Mouse (Mus musculus) splenic B cell, adult 2 months (primary cell): ENCODE results near the gene Nudcd3.
A peak's percentile ranks its signal among the peaks of the same experiment; 100 is the strongest.

ENCODE experiments used
- DNase-seq: peaks from one replicate; pipeline ENCODE4 v3.0.0-alpha.2; 2011; ENCODE audit warnings: low read depth, low spot score
- H3K27me3 ChIP-seq: 2 replicates; pipeline ENCODE4 v1.6.1; 2012; ENCODE audit warnings: mild to moderate bottlenecking, low read length, moderate library complexity, mixed read lengths; ENCODE audit not compliant: control insufficient read depth, poor library complexity, insufficient read depth, severe bottlenecking
- H3K36me3 ChIP-seq: 2 replicates; pipeline ENCODE4 v1.6.1; 2012; ENCODE audit warnings: mild to moderate bottlenecking, low read length, moderate library complexity, mixed read lengths; ENCODE audit not compliant: control insufficient read depth, poor library complexity, insufficient read depth, severe bottlenecking

Gene Nudcd3

GRCm38 (mm10) chr11:6200087-6200569 is at the start of gene Nudcd3:
TSS of gene Nudcd3 (minus strand) at chr11:6200415.
- H3K36me3 ChIP-seq: no peaks in the 10 kb centered on the region
- peak; percentile 91 for DNase-seq

GRCm38 (mm10) chr11:6244707-6245106 is 44.5 kb upstream of the Nudcd3 start:
- Histone ChIP-seq H3K27me3 (no peaks in the 10 kb centered on the region; the same call in 1 of the 2 replicates), H3K36me3 (no peaks in the 10 kb centered on the region)
- no peak for DNase-seq

More at GRCm38 (mm10) chr11:6200087-6200569, at the start of gene Nudcd3:
- H3K27me3 ChIP-seq: no peaks in the 10 kb centered on the region

GRCm38 (mm10) chr11:6233025-6233424 is 32.8 kb upstream of the Nudcd3 start:
- DNase-seq: no peak
- H3K36me3 ChIP-seq: no peaks in the 10 kb centered on the region
- H3K27me3 ChIP-seq: no peaks in the 10 kb centered on the region

GRCm38 (mm10) chr11:6230012-6230411 is 29.8 kb upstream of the Nudcd3 start, which contains the start of gene Npc1l1:
TSS of gene Npc1l1 (minus strand) at chr11:6230143.
- Histone ChIP-seq H3K36me3 (no peaks in the 10 kb centered on the region), H3K27me3 (no peaks in the 10 kb centered on the region)
- DNase-seq: no peak

- no peaks in the 10 kb centered on the region for H3K27me3 ChIP-seq
- H3K36me3 ChIP-seq: no peaks in the 10 kb centered on the region
- no peak for DNase-seq
These were observed 24.5 kb upstream of the Nudcd3 start for GRCm38 (mm10) chr11:6224541-6225229.

- Histone ChIP-seq H3K36me3 (no peaks in the 10 kb centered on the region), H3K27me3 (no peaks in the 10 kb centered on the region)
- no peak for DNase-seq
These were observed 22.0 kb upstream of the Nudcd3 start for GRCm38 (mm10) chr11:6222187-6222586.

- Histone ChIP-seq H3K36me3 (no peaks in the 10 kb centered on the region), H3K27me3 (no peaks in the 10 kb centered on the region)
- DNase-seq: no peak
These were observed 19.8 kb upstream of the Nudcd3 start for GRCm38 (mm10) chr11:6219967-6220366.

GRCm38 (mm10) chr11:6218189-6218896 is 18.1 kb upstream of the Nudcd3 start:
- Histone ChIP-seq H3K27me3 (no peaks in the 10 kb centered on the region), H3K36me3 (no peaks in the 10 kb centered on the region)
- DNase-seq: no peak

GRCm38 (mm10) chr11:6216834-6217233 is 16.6 kb upstream of the Nudcd3 start:
- H3K36me3 ChIP-seq: no peaks in the 10 kb centered on the region
- no peak for DNase-seq
- no peaks in the 10 kb centered on the region for H3K27me3 ChIP-seq

GRCm38 (mm10) chr11:6208158-6208557 is 7.9 kb upstream of the Nudcd3 start:
- DNase-seq: no peak
- Histone ChIP-seq H3K27me3 (no peaks in the 10 kb centered on the region), H3K36me3 (no peaks in the 10 kb centered on the region)

GRCm38 (mm10) chr11:6207090-6207489 is 6.9 kb upstream of the Nudcd3 start:
- Histone ChIP-seq H3K36me3 (no peaks in the 10 kb centered on the region), H3K27me3 (no peaks in the 10 kb centered on the region)
- DNase-seq: no peak

- no peak for DNase-seq
- Histone ChIP-seq H3K36me3 (no peaks in the 10 kb centered on the region), H3K27me3 (no peaks in the 10 kb centered on the region)
These were observed 355 bp upstream of the Nudcd3 start for GRCm38 (mm10) chr11:6200570-6200969.

- Histone ChIP-seq H3K36me3 (no peaks in the 10 kb centered on the region), H3K27me3 (no peaks in the 10 kb centered on the region)
- DNase-seq: no peak
These were observed 667 bp downstream of the Nudcd3 start, which contains the start of gene A730071L15Rik for GRCm38 (mm10) chr11:6199410-6200086. TSS of gene A730071L15Rik (plus strand) at chr11:6200029.

- DNase-seq: peak; percentile 47
- no peaks in the 10 kb centered on the region for H3K27me3 ChIP-seq
- H3K36me3 ChIP-seq: no peaks in the 10 kb centered on the region
These were observed 1.8 kb downstream of the Nudcd3 start for GRCm38 (mm10) chr11:6198449-6198848.

GRCm38 (mm10) chr11:6196780-6197179 is 3.4 kb downstream of the Nudcd3 start:
- peaks cover 5% of the 10 kb centered on the region; the same call in 1 of the 2 replicates for H3K36me3 ChIP-seq
- peak; percentile 28 for DNase-seq
- H3K27me3 ChIP-seq: no peaks in the 10 kb centered on the region
